In the genomic region with DNA sequence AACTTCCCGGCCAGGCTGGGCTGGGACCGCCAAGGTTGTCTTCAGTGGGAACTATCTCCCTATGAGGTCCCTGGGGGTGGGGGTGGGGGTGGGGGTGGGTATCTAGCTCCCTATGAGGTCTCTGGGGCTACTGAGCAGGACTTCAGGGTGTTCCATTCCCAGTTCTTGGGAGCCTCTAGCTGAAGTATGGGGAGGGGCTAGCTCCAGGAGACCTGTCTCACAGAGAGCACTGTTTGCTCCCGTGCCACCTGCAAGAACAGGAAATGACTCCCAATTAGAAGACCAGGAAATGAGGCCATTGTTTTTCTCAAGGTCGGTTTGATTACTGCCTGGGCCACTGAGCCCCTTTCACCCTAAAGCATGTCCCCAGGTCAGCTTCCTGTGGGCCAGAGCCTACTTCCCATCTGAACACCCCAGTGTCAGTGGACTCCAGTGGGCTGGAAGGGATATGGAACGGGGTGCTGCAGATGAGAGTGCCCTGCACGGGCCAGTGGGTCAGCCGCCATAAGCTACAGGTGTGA, we compare ENCODE assay signal across 13 mouse cellular contexts. TPM values are rescaled to one million over a fixed set of nuclear protein-coding genes. Genes with fewer than 3 reads are reported as not detected.
ATAC-seq and TF ChIP-seq lines count a peak whose summit lies in the region.
"Had no signal": no experiment of that assay in that cellular context is flagged by ENCODE, and none has a peak within 500 bp of the region (broad histone marks: within the 10 kb centered on the region; RNA-seq: fewer than 3 reads in every experiment).

No protein-coding gene starts in this region.

- ATAC-seq in heart, embryonic 15.5 days (replicated peaks; ENCODE audit: insufficient number of reproducible peaks, insufficient read depth, low FRiP score, low read depth) = no peak
- ATAC-seq in heart, embryonic 12.5 days (ENCODE audit: insufficient number of reproducible peaks, low FRiP score) = no peak
- no peak for ATAC-seq in liver, embryonic 15.5 days (ENCODE audit: insufficient read depth)
- no peak for ATAC-seq in liver, embryonic 12.5 days
- peak; percentile 11; the same call in 1 of the 2 replicates for ATAC-seq in intestine, postnatal 0 days
- no peak for ATAC-seq in megakaryocyte-erythroid progenitor cell, adult 5-6 weeks (replicated peaks; ENCODE audit: low FRiP score, low TSS enrichment, poor library complexity, severe bottlenecking)
- no peak for ATAC-seq in forebrain, embryonic 16.5 days
- ATAC-seq: forebrain, embryonic 15.5 days; midbrain, embryonic 15.5 days had no signal

- H3K9me3 ChIP-seq in heart, embryonic 15.5 days (replicated peaks) = no peaks in the 10 kb centered on the region
- H3K9me3 ChIP-seq in heart, embryonic 12.5 days (replicated peaks) = no peaks in the 10 kb centered on the region
- no peaks in the 10 kb centered on the region for H3K9me3 ChIP-seq in liver, embryonic 15.5 days (replicated peaks)
- no peaks in the 10 kb centered on the region for H3K9me3 ChIP-seq in liver, embryonic 12.5 days (replicated peaks)
- no peaks in the 10 kb centered on the region for H3K9me3 ChIP-seq in intestine, postnatal 0 days (ENCODE audit: control insufficient read depth)
- H3K9me3 ChIP-seq in forebrain, embryonic 16.5 days (ENCODE audit: control insufficient read depth, low read length) = no peaks in the 10 kb centered on the region
- H3K9me3 ChIP-seq: embryonic facial prominence, embryonic 12.5 days; forebrain, embryonic 15.5 days; limb, embryonic 15.5 days; midbrain, embryonic 15.5 days; neural tube, embryonic 13.5 days had no signal

- peak overlapping the region; percentile 45; the same call in 1 of the 2 replicates for H3K27ac ChIP-seq in heart, embryonic 15.5 days
- no peak overlapping the region for H3K27ac ChIP-seq in heart, embryonic 12.5 days (ENCODE audit: poor library complexity, severe bottlenecking)
- H3K27ac ChIP-seq in liver, embryonic 15.5 days (replicated peaks) = peak overlapping the region; percentile 43
- no peak overlapping the region for H3K27ac ChIP-seq in liver, embryonic 12.5 days
- peak overlapping the region; percentile 87 for H3K27ac ChIP-seq in brown adipose tissue, adult 24 weeks (replicated peaks; ENCODE audit: low read depth, low read length)
- H3K27ac ChIP-seq in intestine, postnatal 0 days (ENCODE audit: low read depth, low read length) = no peak overlapping the region
- H3K27ac ChIP-seq in forebrain, embryonic 16.5 days (ENCODE audit: low read length) = no peak overlapping the region
- H3K27ac ChIP-seq: embryonic facial prominence, embryonic 12.5 days; forebrain, embryonic 15.5 days; limb, embryonic 15.5 days; midbrain, embryonic 15.5 days; neural tube, embryonic 13.5 days had no signal

- TF ChIP-seq CTCF in intestine, postnatal 0 days (IDR thresholded peaks at IDR 0.05; ENCODE audit: low read depth) = no peak

- no peak overlapping the region for H3K4me2 ChIP-seq in heart, embryonic 15.5 days
- no peak overlapping the region for H3K4me2 ChIP-seq in heart, embryonic 12.5 days
- no peak overlapping the region for H3K4me2 ChIP-seq in liver, embryonic 15.5 days
- H3K4me2 ChIP-seq in liver, embryonic 12.5 days = no peak overlapping the region
- H3K4me2 ChIP-seq in intestine, postnatal 0 days (replicated peaks; ENCODE audit: low read depth) = no peak overlapping the region
- H3K4me2 ChIP-seq in forebrain, embryonic 16.5 days (ENCODE audit: low read length) = no peak overlapping the region
- H3K4me2 ChIP-seq: embryonic facial prominence, embryonic 12.5 days; forebrain, embryonic 15.5 days; limb, embryonic 15.5 days; midbrain, embryonic 15.5 days; neural tube, embryonic 13.5 days had no signal

- no peaks in the 10 kb centered on the region for H3K36me3 ChIP-seq in heart, embryonic 15.5 days
- no peaks in the 10 kb centered on the region for H3K36me3 ChIP-seq in heart, embryonic 12.5 days
- peaks cover 90% of the 10 kb centered on the region for H3K36me3 ChIP-seq in liver, embryonic 15.5 days (replicated peaks)
- peaks cover 43% of the 10 kb centered on the region for H3K36me3 ChIP-seq in liver, embryonic 12.5 days
- H3K36me3 ChIP-seq in intestine, postnatal 0 days (ENCODE audit: control insufficient read depth, insufficient read depth) = no peaks in the 10 kb centered on the region; the same call in 1 of the 2 replicates
- no peaks in the 10 kb centered on the region for H3K36me3 ChIP-seq in forebrain, embryonic 16.5 days (ENCODE audit: control insufficient read depth, insufficient read depth)
- H3K36me3 ChIP-seq: embryonic facial prominence, embryonic 12.5 days; forebrain, embryonic 15.5 days; limb, embryonic 15.5 days; midbrain, embryonic 15.5 days; neural tube, embryonic 13.5 days had no signal

- H3K4me3 ChIP-seq in heart, embryonic 15.5 days = no peak overlapping the region
- H3K4me3 ChIP-seq in heart, embryonic 12.5 days = no peak overlapping the region
- no peak overlapping the region for H3K4me3 ChIP-seq in liver, embryonic 15.5 days (replicated peaks)
- H3K4me3 ChIP-seq in liver, embryonic 12.5 days = no peak overlapping the region
- no peak overlapping the region for H3K4me3 ChIP-seq in brown adipose tissue, adult 24 weeks (ENCODE audit: insufficient read depth, low read depth, low read length)
- H3K4me3 ChIP-seq in intestine, postnatal 0 days (ENCODE audit: low read depth, low read length) = no peak overlapping the region
- no peak overlapping the region for H3K4me3 ChIP-seq in forebrain, embryonic 16.5 days (replicated peaks; ENCODE audit: low read length)
- H3K4me3 ChIP-seq: embryonic facial prominence, embryonic 12.5 days; forebrain, embryonic 15.5 days; limb, embryonic 15.5 days; midbrain, embryonic 15.5 days; neural tube, embryonic 13.5 days had no signal

- 45% methylated on average over 7 of the region's 7 CpGs for WGBS in heart, embryonic 15.5 days
- 50% methylated on average over 7 of the region's 7 CpGs for WGBS in heart, embryonic 12.5 days
- 40% methylated on average over 7 of the region's 7 CpGs for WGBS in liver, embryonic 15.5 days (ENCODE audit: insufficient replicate concordance)
- WGBS in liver, embryonic 12.5 days (ENCODE audit: insufficient replicate concordance) = 44% methylated on average over 7 of the region's 7 CpGs
- WGBS in intestine, postnatal 0 days = 45% methylated on average over 7 of the region's 7 CpGs
- WGBS in forebrain, embryonic 16.5 days = 73% methylated on average over 7 of the region's 7 CpGs

- no peak overlapping the region for H3K9ac ChIP-seq in heart, embryonic 15.5 days
- no peak overlapping the region for H3K9ac ChIP-seq in heart, embryonic 12.5 days
- no peak overlapping the region for H3K9ac ChIP-seq in liver, embryonic 15.5 days
- no peak overlapping the region for H3K9ac ChIP-seq in liver, embryonic 12.5 days
- no peak overlapping the region for H3K9ac ChIP-seq in intestine, postnatal 0 days (ENCODE audit: low read depth, low read length)
- H3K9ac ChIP-seq in forebrain, embryonic 16.5 days (replicated peaks; ENCODE audit: low read depth, low read length) = no peak overlapping the region
- H3K9ac ChIP-seq: embryonic facial prominence, embryonic 12.5 days; forebrain, embryonic 15.5 days; limb, embryonic 15.5 days; midbrain, embryonic 15.5 days; neural tube, embryonic 13.5 days had no signal

- H3K27me3 ChIP-seq in heart, embryonic 15.5 days = no peaks in the 10 kb centered on the region
- H3K27me3 ChIP-seq in heart, embryonic 12.5 days (replicated peaks) = no peaks in the 10 kb centered on the region; the same call in 1 of the 2 replicates
- no peaks in the 10 kb centered on the region for H3K27me3 ChIP-seq in liver, embryonic 15.5 days
- no peaks in the 10 kb centered on the region for H3K27me3 ChIP-seq in liver, embryonic 12.5 days (replicated peaks)
- no peaks in the 10 kb centered on the region for H3K27me3 ChIP-seq in intestine, postnatal 0 days (replicated peaks; ENCODE audit: control insufficient read depth, insufficient read depth, low read length)
- no peaks in the 10 kb centered on the region for H3K27me3 ChIP-seq in forebrain, embryonic 16.5 days (replicated peaks; ENCODE audit: control insufficient read depth, insufficient read depth, low read length)
- H3K27me3 ChIP-seq: forebrain, embryonic 15.5 days; limb, embryonic 15.5 days; midbrain, embryonic 15.5 days; neural tube, embryonic 13.5 days had no signal

- peaks cover 28% of the 10 kb centered on the region for H3K4me1 ChIP-seq in heart, embryonic 15.5 days (replicated peaks)
- H3K4me1 ChIP-seq in heart, embryonic 12.5 days (replicated peaks) = peaks cover 21% of the 10 kb centered on the region
- peaks cover 30% of the 10 kb centered on the region for H3K4me1 ChIP-seq in liver, embryonic 15.5 days (replicated peaks)
- peaks cover 46% of the 10 kb centered on the region for H3K4me1 ChIP-seq in liver, embryonic 12.5 days
- peaks cover 44% of the 10 kb centered on the region for H3K4me1 ChIP-seq in brown adipose tissue, adult 24 weeks (ENCODE audit: control insufficient read depth, insufficient read depth, insufficient read length, low read length)
- H3K4me1 ChIP-seq in intestine, postnatal 0 days (replicated peaks; ENCODE audit: control insufficient read depth, insufficient read depth, low read length) = no peaks in the 10 kb centered on the region
- 0 out of 2 replicates have a peak, but pooled peaks cover 2% of the 10 kb centered on the region for H3K4me1 ChIP-seq in forebrain, embryonic 16.5 days (replicated peaks; ENCODE audit: control insufficient read depth, insufficient read depth, low read length)
- H3K4me1 ChIP-seq: midbrain, embryonic 15.5 days had no signal

RNA-seq across cellular contexts. Expression of a gene that starts 29.8 kb away (rescaled TPM):
- 21.7 and 27.3 TPM in 2 replicates for polyA plus RNA-seq in heart, embryonic 15.5 days (2015; fragmentation: Nextera tagmentation; extraction: Ambion mirVana)
- polyA plus RNA-seq in heart, embryonic 12.5 days (2016; fragmentation: Nextera tagmentation; extraction: Ambion mirVana) = 22.0 and 24.2 TPM in 2 replicates
- polyA plus RNA-seq in liver, embryonic 15.5 days (2015; fragmentation: Nextera tagmentation; extraction: Ambion mirVana) = 57.7 and 66.9 TPM in 2 replicates
- 37.6 and 40.0 TPM in 2 replicates for polyA plus RNA-seq in liver, embryonic 12.5 days (2016; fragmentation: Nextera tagmentation; extraction: Ambion mirVana)
- 8.6 and 12.6 TPM in 2 replicates for polyA plus RNA-seq in brown adipose tissue, adult 24 weeks (2012; ENCODE audit: insufficient read depth, insufficient read length, missing spikeins)
- 22.7 and 23.9 TPM in 2 replicates for polyA plus RNA-seq in intestine, postnatal 0 days (2015; fragmentation: Nextera tagmentation; extraction: Ambion mirVana)
- total RNA-seq in megakaryocyte-erythroid progenitor cell, adult 5-6 weeks (2014; fragmentation: Nextera tagmentation) = 16.9 and 47.2 TPM in 2 replicates
- 30.6 and 44.0 TPM in 2 replicates for total RNA-seq in megakaryocyte-erythroid progenitor cell, adult 5-6 weeks (2017)
- 44.7 and 47.0 TPM in 2 replicates for polyA plus RNA-seq in forebrain, embryonic 16.5 days (2015; fragmentation: Nextera tagmentation; extraction: Ambion mirVana)

Comparison
In these comparisons a context has a peak if more than half of its experiments do, and no peak if none do; other contexts are left out.
1. H3K27ac ChIP-seq: peak in heart, embryonic 15.5 days (single experiment), liver, embryonic 15.5 days (single experiment) and brown adipose tissue, adult 24 weeks (single experiment); none in heart, embryonic 12.5 days (single experiment), liver, embryonic 12.5 days (single experiment), intestine, postnatal 0 days (single experiment) and forebrain, embryonic 16.5 days (single experiment).